In genomic region chrX:139684410-139684774, GRCm38 (mm10) we compare ENCODE assay signal across 7 mouse cellular contexts. TPM values are rescaled to one million over a fixed set of nuclear protein-coding genes. Genes with fewer than 3 reads are reported as not detected.
DNase-seq lines count a peak whose midpoint lies in the region; ATAC-seq and TF ChIP-seq lines count a peak whose summit lies in the region.

No protein-coding gene starts in this region.

- no peak for DNase-seq in lung, postnatal 14 days
- peak; percentile 10 for DNase-seq in fat pad, adult 2 months (ENCODE audit: extremely low read depth, low read depth, low spot score)
- no peak for DNase-seq in spleen, postnatal 36 days (ENCODE audit: low spot score in 2 of 2)
- no peak for DNase-seq in urinary bladder, postnatal 14 days (ENCODE audit: low spot score)

- peak overlapping the region; percentile 56 for H3K9ac ChIP-seq in lung, embryonic 16.5 days (ENCODE audit: low read length)
- no peak overlapping the region for H3K9ac ChIP-seq in limb, embryonic 15.5 days

- peak overlapping the region; percentile 62 for H3K4me3 ChIP-seq in lung, embryonic 16.5 days (ENCODE audit: low read length)
- H3K4me3 ChIP-seq in limb, embryonic 15.5 days = peak overlapping the region; percentile 55
- H3K4me3 ChIP-seq in small intestine, adult 2 months (ENCODE audit: low read depth, low read length) = peak overlapping the region; percentile 88

- H3K9me3 ChIP-seq in lung, embryonic 16.5 days (ENCODE audit: control insufficient read depth, low read length) = no peaks in the 10 kb centered on the region
- H3K9me3 ChIP-seq in limb, embryonic 15.5 days = no peaks in the 10 kb centered on the region

- H3K36me3 ChIP-seq in lung, embryonic 16.5 days (ENCODE audit: control insufficient read depth, insufficient read depth, low read length) = no peaks in the 10 kb centered on the region
- no peaks in the 10 kb centered on the region for H3K36me3 ChIP-seq in limb, embryonic 15.5 days
- no peaks in the 10 kb centered on the region for H3K36me3 ChIP-seq in small intestine, adult 2 months (ENCODE audit: control insufficient read depth, insufficient read depth, low read length)

- H3K4me1 ChIP-seq in lung, embryonic 16.5 days (replicated peaks; ENCODE audit: control insufficient read depth, insufficient read depth, low read length) = 0 out of 2 replicates have a peak, but pooled peaks cover 3% of the 10 kb centered on the region
- H3K4me1 ChIP-seq in limb, embryonic 15.5 days = no peaks in the 10 kb centered on the region
- H3K4me1 ChIP-seq in small intestine, adult 2 months (ENCODE audit: control insufficient read depth, insufficient read depth, insufficient read length, low read length) = peaks cover 6% of the 10 kb centered on the region; the same call in 1 of the 2 replicates

- peak; percentile 47; the same call in 1 of the 2 replicates for ATAC-seq in lung, embryonic 16.5 days (ENCODE audit: low read depth)
- peak; percentile 35; the same call in 1 of the 2 replicates for ATAC-seq in limb, embryonic 15.5 days (ENCODE audit: insufficient number of reproducible peaks, low FRiP score, low TSS enrichment, low read depth)

- H3K27me3 ChIP-seq in lung, embryonic 16.5 days (ENCODE audit: control insufficient read depth, insufficient read depth, low read depth, low read length) = no peaks in the 10 kb centered on the region
- 0 out of 2 replicates have a peak, but pooled peaks cover 7% of the 10 kb centered on the region for H3K27me3 ChIP-seq in limb, embryonic 15.5 days
- no peaks in the 10 kb centered on the region for H3K27me3 ChIP-seq in small intestine, adult 2 months (ENCODE audit: control insufficient read depth, insufficient read depth, low read length)

- no peak for TF ChIP-seq POLR2A in small intestine, adult 2 months (IDR thresholded peaks at IDR 0.05; ENCODE audit: low read depth, low read length)

- peak overlapping the region; percentile 59 for H3K27ac ChIP-seq in lung, embryonic 16.5 days (ENCODE audit: low read length)
- peak overlapping the region; percentile 67 for H3K27ac ChIP-seq in limb, embryonic 15.5 days
- peak overlapping the region; percentile 84 for H3K27ac ChIP-seq in small intestine, adult 2 months (ENCODE audit: insufficient read depth, low read depth, low read length)

- peak overlapping the region; percentile 54 for H3K4me2 ChIP-seq in lung, embryonic 16.5 days (ENCODE audit: low read depth, low read length)
- H3K4me2 ChIP-seq in limb, embryonic 15.5 days = peak overlapping the region; percentile 45

- 23% methylated on average over 8 of the region's 8 CpGs for WGBS in lung, embryonic 16.5 days
- 23% methylated on average over 8 of the region's 8 CpGs for WGBS in limb, embryonic 15.5 days
- 17% methylated on average over 8 of the region's 8 CpGs for WGBS in small intestine, adult 2 months

- no peak for TF ChIP-seq CTCF in small intestine, adult 2 months (IDR thresholded peaks at IDR 0.05; ENCODE audit: extremely low read depth, insufficient read length, insufficient replicate concordance, low read depth, low read length)

RNA-seq across cellular contexts. Expression of gene Tbc1d8b, which starts 0.4 kb away (rescaled TPM):
- 4.3 and 4.9 TPM in 2 replicates for polyA plus RNA-seq in lung, embryonic 16.5 days (2015; fragmentation: Nextera tagmentation; extraction: Ambion mirVana)
- polyA plus RNA-seq in limb, embryonic 15.5 days (2015; fragmentation: Nextera tagmentation; extraction: Ambion mirVana) = 4.8 and 5.8 TPM in 2 replicates
- polyA plus RNA-seq in small intestine, adult 2 months (2012; rRNA removed) = 0.46 and 0.65 TPM in 2 replicates

RNA-seq across cellular contexts. Expression of gene Gm15013, which starts 29.9 kb away (rescaled TPM):
- 0.26 TPM in 1 of 2 replicates, not detected in the other for polyA plus RNA-seq in lung, embryonic 16.5 days (2015; fragmentation: Nextera tagmentation; extraction: Ambion mirVana)
- 0.30 TPM in 1 of 2 replicates, not detected in the other for polyA plus RNA-seq in limb, embryonic 15.5 days (2015; fragmentation: Nextera tagmentation; extraction: Ambion mirVana)
- polyA plus RNA-seq in small intestine, adult 2 months (2012; rRNA removed) = not detected in 2 replicates
